Mouse (Mus musculus): ENCODE data around the gene Luzp2. TPM values are rescaled to one million over a fixed set of nuclear protein-coding genes. Genes with fewer than 3 reads are reported as not detected.

The Luzp2 gene
- total and polyA plus RNA-seq, 2 experiments from 2014 or later = 78.8 to 92.6 TPM

DNA sequence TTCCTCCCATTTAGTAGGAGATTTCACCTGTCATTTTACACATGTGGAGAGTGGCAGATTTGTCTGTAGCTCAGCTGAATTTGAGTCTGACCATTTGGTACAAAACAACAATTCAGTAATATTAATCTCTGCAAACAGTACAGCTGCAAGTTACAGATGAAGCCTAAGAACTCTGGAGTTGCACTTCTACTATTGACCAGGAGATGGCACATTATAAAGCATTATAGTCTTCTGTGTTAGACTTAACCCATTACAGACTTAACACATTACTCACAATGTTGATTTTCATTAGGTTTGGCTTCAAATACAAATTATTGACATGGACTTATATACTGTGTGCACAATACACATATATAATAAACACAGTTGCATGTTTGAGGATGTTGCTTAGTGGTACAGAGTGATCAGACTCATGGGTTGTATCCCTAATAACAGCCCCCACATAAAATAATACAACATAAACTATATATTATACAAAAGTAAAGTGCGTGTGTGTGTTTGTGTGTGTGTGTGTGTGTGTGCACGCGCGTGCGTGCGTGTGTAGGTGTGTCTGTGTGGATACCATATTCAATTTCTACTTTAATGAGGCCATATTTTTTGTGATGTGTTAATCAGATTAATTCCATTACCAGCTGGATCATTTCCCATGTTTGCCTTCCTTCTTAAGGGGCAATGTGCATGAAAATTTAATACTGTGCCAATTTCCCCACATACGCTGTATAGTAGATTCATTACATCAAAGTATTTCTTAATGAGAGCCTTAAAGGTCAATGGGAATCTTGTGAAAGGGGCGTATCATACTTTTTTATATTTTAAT is 10.8 kb downstream of the Luzp2 start:
- Histone ChIP-seq H3K4me1 (ENCODE audit: insufficient read depth, low read length) (no peaks in the 10 kb centered on the region; the same call in 1 of the 2 replicates), H3K9ac (replicated peaks; ENCODE audit: low read length) (no peak overlapping the region), H3K27me3 (ENCODE audit: insufficient read depth, low read length) (no peaks in the 10 kb centered on the region), H3K27ac (no peak overlapping the region), H3K36me3 (ENCODE audit: insufficient read depth, low read length) (no peaks in the 10 kb centered on the region), H3K4me2 (ENCODE audit: low read depth, low read length) (no peak overlapping the region), H3K9me3 (ENCODE audit: low read length) (no peaks in the 10 kb centered on the region), H3K4me3 (ENCODE audit: low read length) (no peak overlapping the region)
- peak; percentile 75 for TF ChIP-seq CTCF (IDR thresholded peaks at IDR 0.05; ENCODE audit: low read depth)
- ATAC-seq = peak; percentile 51
- DNase-seq (ENCODE audit: low spot score) = peak; percentile 79
- 74% methylated on average over 8 of the region's 8 CpGs for WGBS

DNA sequence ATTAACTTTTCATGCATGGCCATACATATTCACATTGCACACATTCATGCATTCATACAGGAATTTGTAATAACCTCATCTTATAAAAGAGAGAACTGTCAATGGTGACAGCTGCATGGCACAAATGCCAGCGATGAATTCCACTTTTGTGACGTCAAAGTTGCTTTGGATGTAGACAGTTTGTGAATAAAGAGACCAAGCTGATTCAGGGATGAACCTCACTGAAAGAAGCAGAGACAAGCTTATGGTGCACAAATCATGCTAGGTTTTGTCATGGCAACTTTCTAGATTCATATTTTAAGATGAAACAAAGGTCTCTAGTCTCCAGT is 11.4 kb downstream of the Luzp2 start:
- Histone ChIP-seq H3K4me2 (ENCODE audit: low read depth, low read length) (no peak overlapping the region), H3K27ac (no peak overlapping the region), H3K9ac (replicated peaks; ENCODE audit: low read length) (no peak overlapping the region), H3K27me3 (ENCODE audit: insufficient read depth, low read length) (no peaks in the 10 kb centered on the region), H3K9me3 (ENCODE audit: low read length) (no peaks in the 10 kb centered on the region), H3K36me3 (ENCODE audit: insufficient read depth, low read length) (no peaks in the 10 kb centered on the region), H3K4me1 (ENCODE audit: insufficient read depth, low read length) (no peaks in the 10 kb centered on the region; the same call in 1 of the 2 replicates), H3K4me3 (ENCODE audit: low read length) (no peak overlapping the region)
- ATAC-seq (no peak), DNase-seq (ENCODE audit: low spot score) (no peak)
- TF ChIP-seq CTCF (IDR thresholded peaks at IDR 0.05; ENCODE audit: low read depth) = no peak
- 51% methylated on average over 2 of the region's 2 CpGs for WGBS

- no peak for TF ChIP-seq CTCF (IDR thresholded peaks at IDR 0.05; ENCODE audit: low read depth)
- no peak overlapping the region for H3K9ac ChIP-seq (replicated peaks; ENCODE audit: low read length)
- no peaks in the 10 kb centered on the region for H3K27me3 ChIP-seq (ENCODE audit: insufficient read depth, low read length)
- H3K4me3 ChIP-seq (ENCODE audit: low read length) = no peak overlapping the region
- H3K9me3 ChIP-seq (ENCODE audit: low read length) = no peaks in the 10 kb centered on the region
- no peaks in the 10 kb centered on the region for H3K4me1 ChIP-seq (ENCODE audit: insufficient read depth, low read length)
- no peak overlapping the region for H3K27ac ChIP-seq
- no peaks in the 10 kb centered on the region for H3K36me3 ChIP-seq (ENCODE audit: insufficient read depth, low read length)
- DNase-seq (ENCODE audit: low spot score) = no peak
- ATAC-seq = no peak
- WGBS = 69% methylated on average over 1 of the region's 1 CpGs
- no peak overlapping the region for H3K4me2 ChIP-seq (ENCODE audit: low read depth, low read length)
Measured at GRCm38 (mm10) chr7:54852860-54853259, 17.6 kb downstream of the Luzp2 start.

DNA sequence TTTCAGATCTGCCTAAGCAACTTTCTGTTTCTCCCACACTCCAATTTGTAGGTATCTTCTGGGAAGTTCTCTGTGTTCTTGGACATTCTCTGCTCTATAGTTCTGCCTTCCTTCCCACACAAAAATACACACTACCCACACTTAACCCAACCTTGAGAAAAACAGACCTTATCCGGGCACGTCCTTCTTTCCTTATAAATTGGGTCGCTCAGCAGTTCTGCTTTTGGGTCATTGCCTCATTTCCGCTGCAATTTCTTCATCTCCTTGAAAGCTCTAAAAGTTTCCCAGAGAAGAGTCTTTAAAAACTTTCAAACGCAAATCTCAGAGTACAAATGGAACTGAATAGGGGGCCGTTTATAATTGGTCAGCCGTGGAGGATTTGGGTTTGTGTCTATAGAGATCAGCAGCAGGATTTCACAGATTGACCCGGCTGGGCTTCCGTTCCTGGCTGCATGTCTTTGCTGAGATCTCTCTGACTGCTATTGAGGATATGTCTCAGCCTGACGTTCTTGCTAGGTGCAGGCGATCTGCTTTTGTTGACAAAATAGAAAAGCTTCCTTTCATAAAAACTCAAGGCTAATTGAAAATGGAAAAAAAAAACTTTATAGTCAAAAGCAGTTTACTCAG is 26.0 kb downstream of the Luzp2 start:
- no peaks in the 10 kb centered on the region for H3K27me3 ChIP-seq (ENCODE audit: insufficient read depth, low read length)
- ATAC-seq = peak; percentile 62
- no peak overlapping the region for H3K4me3 ChIP-seq (ENCODE audit: low read length)
- no peaks in the 10 kb centered on the region for H3K9me3 ChIP-seq (ENCODE audit: low read length)
- H3K9ac ChIP-seq (replicated peaks; ENCODE audit: low read length) = no peak overlapping the region
- DNase-seq (ENCODE audit: low spot score) = peak; percentile 49
- H3K4me1 ChIP-seq (ENCODE audit: insufficient read depth, low read length) = no peaks in the 10 kb centered on the region
- H3K27ac ChIP-seq = peak overlapping the region; percentile 29; the same call in 1 of the 2 replicates
- no peaks in the 10 kb centered on the region for H3K36me3 ChIP-seq (ENCODE audit: insufficient read depth, low read length)
- WGBS = 41% methylated on average over 11 of the region's 11 CpGs
- peak overlapping the region; percentile 24; the same call in 1 of the 2 replicates for H3K4me2 ChIP-seq (ENCODE audit: low read depth, low read length)
- no peak for TF ChIP-seq CTCF (IDR thresholded peaks at IDR 0.05; ENCODE audit: low read depth)

- DNase-seq (ENCODE audit: low spot score) = no peak
- Histone ChIP-seq H3K4me1 (ENCODE audit: insufficient read depth, low read length) (no peaks in the 10 kb centered on the region), H3K4me2 (ENCODE audit: low read depth, low read length) (no peak overlapping the region), H3K36me3 (ENCODE audit: insufficient read depth, low read length) (no peaks in the 10 kb centered on the region), H3K9me3 (ENCODE audit: low read length) (no peaks in the 10 kb centered on the region), H3K27ac (no peak overlapping the region), H3K4me3 (ENCODE audit: low read length) (no peak overlapping the region), H3K9ac (replicated peaks; ENCODE audit: low read length) (no peak overlapping the region), H3K27me3 (ENCODE audit: insufficient read depth, low read length) (no peaks in the 10 kb centered on the region)
- ATAC-seq = no peak
- no peak for TF ChIP-seq CTCF (IDR thresholded peaks at IDR 0.05; ENCODE audit: low read depth)
- WGBS = 91% methylated on average over 4 of the region's 4 CpGs
Measured at GRCm38 (mm10) chr7:54878928-54879644, 43.8 kb downstream of the Luzp2 start.

DNA sequence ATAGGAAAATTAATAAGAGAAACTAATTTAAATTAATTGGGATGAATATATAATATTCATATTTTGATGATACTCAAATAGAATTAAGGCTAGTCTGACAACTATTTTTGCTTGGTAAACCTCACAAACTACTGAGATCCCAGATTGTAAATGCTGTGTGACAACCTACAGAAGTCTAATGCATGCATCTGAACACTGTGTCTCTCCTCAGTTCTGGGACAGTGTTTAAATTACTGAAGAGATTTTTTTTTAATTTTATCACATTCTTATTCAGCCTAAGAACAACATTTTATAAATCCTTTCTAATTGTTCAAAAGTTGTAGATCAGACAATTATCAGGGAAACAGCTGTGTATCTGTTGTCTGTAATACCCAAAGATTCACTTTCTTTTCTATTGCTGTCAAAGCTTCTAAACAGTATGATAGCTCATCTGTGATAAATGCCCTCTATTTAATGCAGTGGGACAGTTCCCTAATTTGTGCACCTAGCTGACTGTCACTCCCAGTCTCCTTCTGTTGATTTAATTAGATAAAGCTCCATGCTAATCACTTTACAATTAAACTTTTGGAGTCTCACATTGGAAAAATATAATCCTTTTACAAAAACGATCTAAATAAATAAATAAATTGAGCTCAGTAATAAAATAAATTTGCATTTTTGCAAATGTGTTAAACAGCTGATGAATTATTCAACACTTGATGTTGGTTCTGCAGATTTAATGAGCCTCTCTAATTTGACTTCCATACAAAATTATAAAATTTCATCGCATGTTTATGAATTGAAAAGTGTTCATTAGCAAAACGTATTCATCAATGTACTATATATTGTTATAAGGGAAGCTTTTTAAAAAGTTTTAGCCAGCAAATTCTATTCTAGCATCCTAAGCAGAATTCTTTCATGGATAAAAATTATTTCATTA is 58.7 kb downstream of the Luzp2 start:
- H3K9me3 ChIP-seq (ENCODE audit: low read length) = no peaks in the 10 kb centered on the region
- no peak overlapping the region for H3K4me2 ChIP-seq (ENCODE audit: low read depth, low read length)
- no peak for DNase-seq (ENCODE audit: low spot score)
- no peak for ATAC-seq
- 41% methylated on average over 3 of the region's 3 CpGs for WGBS
- no peaks in the 10 kb centered on the region for H3K36me3 ChIP-seq (ENCODE audit: insufficient read depth, low read length)
- no peak overlapping the region for H3K27ac ChIP-seq
- H3K4me1 ChIP-seq (ENCODE audit: insufficient read depth, low read length) = no peaks in the 10 kb centered on the region
- H3K9ac ChIP-seq (replicated peaks; ENCODE audit: low read length) = no peak overlapping the region
- TF ChIP-seq CTCF (IDR thresholded peaks at IDR 0.05; ENCODE audit: low read depth) = no peak
- no peaks in the 10 kb centered on the region for H3K27me3 ChIP-seq (ENCODE audit: insufficient read depth, low read length)
- no peak overlapping the region for H3K4me3 ChIP-seq (ENCODE audit: low read length)
